Mouse (Mus musculus): ENCODE data around the gene P4ha2.

P4ha2 gene

DNA sequence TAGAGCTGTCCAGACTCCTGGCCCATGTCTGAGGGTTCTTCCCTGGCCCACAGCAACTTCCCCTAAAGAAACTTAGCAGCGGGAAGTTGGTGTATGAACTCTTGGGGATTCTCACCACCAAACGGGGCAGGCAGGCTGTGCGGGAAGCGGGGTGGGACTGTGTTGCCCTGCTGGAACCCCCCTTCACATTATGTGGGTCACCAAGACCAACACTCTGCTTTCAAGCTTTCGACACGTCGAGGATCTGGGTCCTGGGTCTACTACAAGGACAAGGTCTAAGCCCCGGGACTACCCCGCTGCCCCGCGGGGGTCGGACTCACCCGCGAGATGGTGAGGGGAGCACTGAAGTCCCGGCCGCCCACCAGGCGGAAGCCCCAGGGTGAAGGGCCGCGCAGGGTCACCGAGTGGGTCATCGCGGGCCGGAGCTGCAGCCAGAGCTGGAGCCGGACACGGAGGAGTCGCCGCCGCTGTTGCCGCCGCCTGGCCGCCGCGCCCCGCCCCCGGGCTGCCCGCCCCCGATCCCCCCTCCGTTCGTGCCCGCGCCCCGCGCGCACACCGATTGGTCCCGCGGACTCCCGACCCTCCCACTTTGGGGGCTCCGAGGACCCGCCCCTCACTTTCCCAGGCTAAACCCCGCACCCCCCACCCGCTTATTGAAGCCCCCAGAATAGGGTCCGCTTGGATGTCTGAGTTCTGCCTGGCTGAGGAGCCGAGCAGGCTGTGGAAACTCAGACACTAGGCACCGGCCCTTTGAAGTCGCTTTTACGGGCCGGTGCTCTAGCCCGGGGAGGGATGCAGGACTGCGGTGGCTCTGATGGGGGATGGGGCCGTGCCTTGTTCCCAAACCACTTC lies 31.1 kb upstream of the P4ha2 start, which contains the start of gene Pdlim4:
Gene Pdlim4 (minus strand): TSS at position 495 of the 852 bp plus-strand sequence.
- no peak for DNase-seq (ENCODE audit: low spot score in 2 of 2)

DNA sequence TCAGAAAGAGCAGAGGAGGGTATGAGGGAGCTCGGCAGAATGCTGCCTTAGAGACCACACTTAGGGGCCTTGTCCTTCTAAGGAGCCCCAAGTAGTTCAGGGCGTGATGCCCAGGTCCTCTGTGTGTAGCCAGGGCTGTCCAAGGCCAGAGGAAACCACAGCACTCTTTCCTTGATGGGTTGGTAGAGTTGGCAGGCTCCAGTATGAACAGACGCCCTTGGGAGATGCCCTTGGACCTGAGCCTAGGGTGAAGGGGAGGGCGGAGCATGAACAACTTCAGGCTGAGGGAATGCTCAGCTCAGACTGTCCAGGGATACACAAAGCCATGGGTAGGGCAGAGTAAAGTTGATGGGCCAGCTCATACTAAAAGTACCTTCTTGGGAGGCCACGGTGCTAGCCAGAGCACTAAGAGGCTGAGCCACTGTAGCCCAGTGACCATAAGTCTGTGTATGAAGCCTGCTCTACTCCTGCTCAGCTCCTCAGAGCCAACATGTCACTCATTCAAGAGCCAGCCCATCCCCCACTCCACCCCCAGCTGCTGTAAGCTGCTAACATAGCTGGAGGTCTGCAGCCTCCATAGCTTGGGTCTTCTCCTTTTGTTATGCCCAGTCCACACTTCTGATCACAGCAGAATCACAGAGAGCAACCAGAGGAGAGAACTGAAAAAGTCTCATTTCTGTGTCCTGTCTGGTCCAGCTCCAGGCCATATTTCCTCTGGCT lies 28.0 kb upstream of the P4ha2 start:
- peak in 1 of 2 experiments; percentile 66 for DNase-seq (ENCODE audit: low spot score in 2 of 2)

DNA sequence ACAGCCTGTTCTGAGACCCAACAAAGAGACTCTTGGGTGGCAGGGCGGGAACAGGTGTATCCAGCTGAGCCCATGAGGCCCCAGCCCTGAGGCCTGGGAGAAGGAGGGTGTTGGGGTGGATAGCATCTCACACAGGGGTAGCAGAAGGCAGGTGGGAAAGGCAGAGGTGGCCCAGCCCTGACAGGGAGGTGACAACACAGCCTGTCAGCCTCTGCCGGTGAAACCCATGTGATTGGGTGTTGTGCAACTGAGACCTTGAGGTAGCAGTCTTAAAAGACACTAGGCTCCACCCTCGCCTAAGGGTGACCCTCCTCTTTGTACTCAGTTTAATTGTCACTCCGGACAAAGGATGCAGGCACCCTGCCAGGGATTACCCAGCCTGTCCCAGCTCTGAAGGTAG lies 26.6 kb upstream of the P4ha2 start:
- DNase-seq (ENCODE audit: low spot score in 2 of 2) = no peak

DNA sequence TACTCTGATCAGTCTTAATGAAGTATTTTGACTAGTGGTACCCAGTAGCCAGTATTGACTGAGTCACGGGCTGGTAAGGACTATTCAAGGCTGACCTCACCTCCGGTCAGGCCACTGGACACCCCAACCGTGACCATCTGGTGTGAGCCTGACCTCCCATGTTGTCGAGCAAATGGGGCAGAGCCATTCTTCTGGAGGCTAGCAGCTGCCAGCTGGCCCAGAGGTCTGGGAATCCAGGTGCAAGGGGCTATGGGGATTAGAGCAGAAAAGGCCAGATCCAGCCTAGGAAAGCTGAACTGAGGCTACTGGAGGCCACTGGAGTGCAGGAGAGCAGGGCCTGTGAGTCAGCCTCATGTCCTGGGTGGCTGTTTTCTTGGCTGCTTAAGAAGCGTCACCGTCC lies 24.5 kb upstream of the P4ha2 start:
- no peak for DNase-seq (ENCODE audit: low spot score in 2 of 2)

DNA sequence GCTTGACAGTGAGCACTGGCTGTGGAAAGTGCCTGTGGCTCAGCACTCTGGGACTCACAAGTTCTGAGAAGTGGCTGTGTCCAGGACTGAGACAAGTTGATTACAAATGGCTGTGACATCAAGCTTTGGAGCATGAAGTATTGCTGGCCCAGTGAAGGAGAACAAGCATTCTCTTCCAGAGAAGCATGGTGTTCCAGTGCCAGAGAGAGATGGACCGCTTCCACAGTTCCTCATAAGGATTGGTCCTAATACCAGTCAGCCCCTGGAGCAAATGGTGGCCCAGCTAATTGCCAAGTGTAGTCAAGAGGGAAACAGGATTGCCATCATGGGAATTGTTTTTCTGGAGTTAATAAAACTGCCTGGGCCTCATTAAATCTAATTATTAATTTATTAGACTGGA lies 23.8 kb upstream of the P4ha2 start:
- no peak for DNase-seq (ENCODE audit: low spot score in 2 of 2)

DNA sequence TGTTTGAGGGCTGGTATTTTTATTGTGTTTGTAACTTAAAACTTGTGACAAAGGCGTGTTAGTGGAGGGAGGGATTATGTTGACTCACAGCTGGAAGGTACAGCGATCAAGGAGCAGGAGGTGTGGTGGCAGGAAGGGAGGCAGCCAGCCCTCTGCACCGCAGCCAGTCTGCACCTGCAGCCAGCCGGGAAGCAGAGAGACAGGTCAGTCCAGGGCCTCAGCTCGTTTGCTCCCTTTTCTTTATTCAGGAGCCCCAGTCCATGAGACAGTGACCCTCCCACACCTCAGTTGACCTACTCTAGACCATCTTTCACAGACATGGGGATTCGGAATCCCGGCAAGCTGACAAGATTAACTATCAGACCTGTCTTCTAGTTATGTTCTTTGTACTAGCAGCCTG lies 19.5 kb upstream of the P4ha2 start:
- DNase-seq (ENCODE audit: low spot score in 2 of 2) = no peak

DNA sequence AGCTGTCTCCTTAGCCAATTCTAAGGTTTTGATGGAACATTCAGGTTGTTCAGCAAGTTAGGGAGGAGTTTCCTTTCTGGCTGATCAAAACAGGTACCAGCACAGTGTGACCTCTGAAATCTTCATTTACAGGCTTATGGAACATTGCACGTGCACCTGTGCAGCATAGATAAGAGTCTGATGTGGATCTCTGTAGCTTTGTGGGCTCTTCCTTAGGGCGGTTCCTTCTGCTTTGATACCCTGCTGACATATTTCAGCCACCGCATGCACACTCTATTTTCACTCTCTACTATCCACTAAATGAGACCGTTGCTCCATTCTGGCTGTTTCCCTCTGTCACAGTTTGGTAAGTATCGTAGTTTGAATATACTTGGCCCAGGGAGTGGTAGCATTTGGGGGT lies 17.2 kb upstream of the P4ha2 start:
- no peak for DNase-seq (ENCODE audit: low spot score in 2 of 2)

DNA sequence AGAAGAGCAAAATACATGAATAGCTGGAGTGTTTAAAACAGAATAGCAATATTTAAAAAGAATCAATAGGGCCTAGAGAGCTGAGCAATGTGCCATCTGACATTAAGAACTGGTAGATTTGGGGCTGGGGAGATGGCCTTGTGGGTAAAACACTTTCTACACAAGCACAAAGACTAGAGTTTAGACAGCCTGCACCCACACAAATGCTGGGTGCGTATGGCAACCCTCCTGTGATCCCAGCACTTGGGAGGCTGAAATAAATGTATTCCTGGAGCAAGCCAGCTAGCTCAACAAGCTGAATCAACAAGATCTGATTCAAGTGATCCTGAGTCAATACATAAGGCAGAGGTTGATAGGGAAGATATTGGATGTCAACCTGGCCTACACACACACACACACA lies 14.9 kb upstream of the P4ha2 start:
- DNase-seq (ENCODE audit: low spot score in 2 of 2) = no peak

DNA sequence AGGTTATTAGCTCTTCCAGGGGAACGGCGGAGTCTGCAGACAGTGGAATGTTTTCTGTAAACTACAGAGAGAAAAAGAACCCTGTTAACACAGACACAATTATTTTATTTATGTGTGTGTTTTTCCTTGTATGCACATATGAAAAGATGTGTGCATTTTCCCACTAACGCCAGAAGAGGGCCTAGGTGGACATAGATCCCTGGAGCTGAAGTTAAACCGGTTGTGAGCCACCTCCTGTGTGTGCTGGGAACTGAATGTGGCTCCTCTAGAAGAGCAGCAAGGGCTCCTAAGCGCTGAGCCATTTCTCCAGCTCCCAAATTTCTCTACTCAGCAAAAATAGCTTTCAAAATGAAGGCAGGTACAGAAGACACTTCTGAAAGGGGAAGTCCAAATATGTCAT lies 14.1 kb upstream of the P4ha2 start:
- DNase-seq (ENCODE audit: low spot score in 2 of 2) = no peak

DNA sequence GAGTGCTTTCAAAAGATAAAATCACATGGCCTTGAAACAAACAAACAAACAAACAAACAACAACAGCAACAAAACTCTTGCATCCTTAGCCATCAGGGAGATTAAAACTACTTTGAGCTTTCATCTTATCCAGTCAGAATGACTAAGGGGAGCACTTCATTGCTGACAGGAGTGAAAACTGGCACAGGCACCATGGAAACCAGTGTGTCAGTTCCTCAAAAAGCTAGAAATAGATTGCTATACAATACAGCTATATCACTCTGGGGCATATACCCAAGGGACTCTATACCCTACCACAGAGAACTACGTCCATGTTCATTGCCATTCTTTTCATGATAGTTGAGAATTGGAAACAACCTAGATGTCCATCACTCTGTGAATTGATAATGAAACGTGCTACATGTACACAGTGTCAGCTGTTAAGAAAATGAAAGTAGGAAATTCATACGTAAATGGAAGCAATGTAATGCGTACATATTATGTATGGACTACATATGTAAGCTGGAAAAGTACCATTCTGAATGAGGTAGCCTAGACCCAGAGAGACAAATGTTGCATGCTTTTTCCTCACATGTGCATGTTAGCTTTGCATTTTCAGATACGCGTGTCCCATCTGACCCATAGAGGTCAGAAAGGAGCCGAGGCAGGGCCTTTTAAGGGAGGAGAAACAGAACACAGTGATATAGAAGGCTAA lies 11.5 kb upstream of the P4ha2 start:
- no peak for DNase-seq (ENCODE audit: low spot score in 2 of 2)

DNA sequence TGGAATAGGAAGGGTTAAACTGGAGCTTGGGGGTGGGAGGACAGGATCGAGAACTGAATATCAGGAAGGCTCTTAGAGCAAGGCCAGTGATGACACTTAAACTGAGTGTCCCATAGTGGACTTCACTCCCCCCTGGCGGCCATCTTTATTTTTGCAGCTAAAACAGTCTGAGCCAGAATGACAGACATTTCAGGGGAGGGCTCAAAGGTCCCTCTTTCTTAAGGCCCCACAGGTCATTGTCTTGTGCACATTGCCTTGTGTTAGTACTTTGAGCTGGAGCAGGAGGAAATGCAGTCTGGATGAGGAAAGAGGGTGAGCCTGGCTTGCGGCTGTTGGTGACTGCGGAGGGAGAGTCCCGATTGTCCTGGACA lies 11.0 kb upstream of the P4ha2 start:
- DNase-seq (ENCODE audit: low spot score in 2 of 2) = peak; percentile 73 to 78

DNA sequence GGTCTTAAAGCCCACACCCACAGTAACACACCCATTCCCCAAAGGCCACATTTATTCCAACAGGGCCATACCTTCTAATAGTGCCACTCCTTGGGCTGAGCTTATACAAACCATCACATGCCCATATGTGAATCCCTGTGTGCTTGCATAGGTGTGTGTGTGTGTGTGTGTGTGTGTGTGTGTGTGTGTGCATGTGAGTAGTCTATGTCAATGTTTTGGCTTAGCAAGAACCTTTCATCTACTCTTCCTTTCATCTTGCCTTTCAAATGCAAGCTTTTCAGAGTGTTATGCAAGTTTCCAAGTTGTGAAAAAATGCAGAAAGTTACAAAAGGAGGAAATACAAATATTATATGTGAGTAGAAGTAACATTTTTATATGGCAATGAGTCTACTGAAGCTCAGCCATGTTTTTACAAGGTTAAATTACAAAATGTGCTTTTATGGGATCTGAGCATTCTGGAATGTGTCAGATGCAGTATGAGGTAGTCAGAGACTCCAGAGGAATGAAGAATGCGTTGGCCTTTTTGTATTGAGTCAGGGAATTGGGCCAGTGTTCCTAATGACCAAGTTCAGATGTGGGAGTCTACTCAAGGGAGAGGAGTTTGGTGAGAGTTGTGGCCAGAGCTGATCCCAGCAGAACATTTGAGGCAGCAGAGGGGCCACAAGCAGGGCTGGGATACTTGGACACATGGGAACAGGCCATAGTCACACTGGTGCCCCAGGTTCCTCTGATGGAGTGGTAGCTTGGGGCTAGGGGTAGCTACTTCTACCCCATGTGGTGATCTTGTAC lies 9.6 kb upstream of the P4ha2 start:
- DNase-seq (ENCODE audit: low spot score in 2 of 2) = no peak

DNA sequence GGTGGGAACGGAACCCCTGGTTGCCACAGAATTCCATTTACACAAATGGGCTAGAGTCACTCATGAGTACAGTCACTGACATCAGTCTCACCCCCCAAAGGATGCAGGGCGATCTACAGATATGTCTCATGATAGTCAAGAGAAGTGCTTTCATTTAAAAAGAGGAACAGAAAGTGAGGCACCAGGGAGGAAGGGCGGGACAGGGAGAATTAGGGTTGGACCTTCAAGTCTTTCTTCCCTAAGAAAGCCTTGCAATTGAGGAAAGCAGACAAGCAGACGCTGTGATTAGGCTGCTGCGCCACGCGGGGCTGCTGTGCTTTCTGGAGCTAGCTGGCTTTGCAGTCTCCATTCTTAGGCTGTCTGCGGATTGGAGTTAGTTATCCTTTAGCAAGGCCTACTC lies 8.2 kb upstream of the P4ha2 start:
- no peak for DNase-seq (ENCODE audit: low spot score in 2 of 2)

DNA sequence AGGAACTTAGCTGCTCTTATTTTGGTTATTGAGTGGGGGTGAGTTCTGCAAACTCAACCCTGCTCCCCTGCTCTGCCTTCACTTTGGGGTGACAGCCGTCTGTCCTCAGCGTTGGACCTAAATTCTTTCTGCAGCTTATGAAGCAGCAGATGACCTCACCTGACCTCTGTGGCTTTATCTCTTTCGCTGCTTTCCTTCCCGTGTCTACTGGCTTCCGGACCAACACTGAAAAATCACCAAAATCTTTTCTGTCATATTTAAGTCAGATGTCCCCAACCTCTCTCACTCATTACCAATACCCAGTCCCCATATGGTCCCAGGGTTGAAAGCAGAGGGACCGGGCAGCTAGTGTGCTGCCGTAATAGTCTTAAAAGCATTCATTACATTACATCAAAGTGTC lies 7.7 kb upstream of the P4ha2 start:
- DNase-seq (ENCODE audit: low spot score in 2 of 2) = no peak

DNA sequence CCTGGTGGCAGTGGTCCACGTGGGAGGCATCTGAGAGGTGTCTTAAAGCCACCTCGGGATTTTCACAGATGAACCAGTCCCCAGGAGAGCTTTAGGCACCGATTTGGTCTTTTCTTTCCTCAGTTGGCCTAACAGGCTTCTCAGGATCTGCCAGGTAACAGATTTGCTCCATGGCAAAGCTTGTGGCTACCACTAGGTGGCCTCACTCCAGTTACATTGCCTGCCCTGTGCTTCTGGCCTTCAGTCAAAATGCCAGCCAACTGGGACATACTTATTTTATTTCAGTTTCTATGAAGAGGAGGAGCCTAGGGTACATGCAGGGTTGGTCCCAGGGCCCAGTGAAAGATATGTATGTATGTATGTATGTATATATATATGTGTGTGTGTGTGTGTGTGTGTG lies 6.9 kb upstream of the P4ha2 start:
- DNase-seq (ENCODE audit: low spot score in 2 of 2) = no peak

DNA sequence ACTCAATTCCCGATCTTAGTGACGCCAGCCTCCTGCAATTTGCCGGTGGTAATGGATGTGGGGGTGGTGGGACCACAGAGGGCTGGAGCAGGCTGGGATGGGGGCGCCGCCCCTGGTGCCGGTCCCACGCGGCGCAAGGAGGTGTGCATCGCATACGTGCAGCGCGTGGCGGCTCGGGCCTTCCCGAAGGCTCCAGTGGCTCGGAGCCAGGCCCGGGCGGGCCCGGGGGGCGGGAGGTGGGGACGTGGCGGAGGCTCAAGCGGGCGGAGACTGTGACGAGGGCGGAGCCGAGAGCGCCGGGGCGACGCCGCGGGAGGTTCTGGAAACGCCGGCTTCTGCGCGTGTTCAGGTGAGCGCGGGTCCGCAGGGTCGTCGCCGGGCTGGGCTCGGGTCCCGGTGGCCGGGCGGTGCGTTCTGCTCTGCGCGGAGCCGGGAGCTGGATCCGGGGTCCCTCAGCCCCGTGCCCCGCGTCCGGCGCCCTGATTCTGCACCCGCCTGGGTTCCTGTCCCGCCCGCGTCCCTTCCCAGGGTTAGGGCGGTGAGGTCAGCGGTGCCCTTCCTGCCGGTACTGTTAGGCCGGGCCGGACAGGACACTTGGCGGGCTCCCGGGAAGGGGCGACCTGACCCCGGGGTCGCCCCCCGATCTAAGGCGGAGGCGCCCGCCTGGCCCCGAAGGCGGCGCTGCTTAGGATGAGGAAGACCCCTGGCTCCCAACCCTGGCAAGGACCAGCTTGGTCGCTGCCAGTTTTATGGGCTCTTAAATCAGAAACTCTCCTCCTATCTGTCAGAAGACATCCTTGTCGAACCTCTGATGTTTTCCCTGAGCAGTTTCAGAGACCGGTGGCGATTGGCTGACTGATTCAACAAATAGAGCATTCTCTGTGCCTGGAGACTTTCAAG lies 1.0 kb downstream of the P4ha2 start:
- peak; percentile 52 to 73 for DNase-seq (ENCODE audit: low spot score in 2 of 2)

DNA sequence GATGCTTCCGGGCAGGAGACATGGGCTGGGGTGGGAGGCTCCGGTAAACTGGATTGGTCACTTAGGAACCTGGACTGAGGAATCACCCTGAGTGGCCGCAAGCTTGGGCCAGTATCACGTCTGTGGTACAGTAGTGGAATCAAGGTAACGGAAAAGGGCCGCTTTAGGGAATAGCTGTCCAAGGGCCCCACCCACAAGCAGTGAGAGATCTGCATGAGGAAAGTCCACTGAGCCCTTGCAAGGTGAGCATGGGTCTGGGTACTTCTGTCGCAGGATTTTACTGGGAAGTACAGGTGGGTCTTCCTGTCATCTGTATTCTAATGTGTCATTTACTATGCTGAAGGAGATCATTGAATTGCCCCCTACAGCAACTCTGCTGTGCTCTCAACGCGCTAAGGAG lies 1.8 kb downstream of the P4ha2 start:
- no peak for DNase-seq (ENCODE audit: low spot score in 2 of 2)

DNA sequence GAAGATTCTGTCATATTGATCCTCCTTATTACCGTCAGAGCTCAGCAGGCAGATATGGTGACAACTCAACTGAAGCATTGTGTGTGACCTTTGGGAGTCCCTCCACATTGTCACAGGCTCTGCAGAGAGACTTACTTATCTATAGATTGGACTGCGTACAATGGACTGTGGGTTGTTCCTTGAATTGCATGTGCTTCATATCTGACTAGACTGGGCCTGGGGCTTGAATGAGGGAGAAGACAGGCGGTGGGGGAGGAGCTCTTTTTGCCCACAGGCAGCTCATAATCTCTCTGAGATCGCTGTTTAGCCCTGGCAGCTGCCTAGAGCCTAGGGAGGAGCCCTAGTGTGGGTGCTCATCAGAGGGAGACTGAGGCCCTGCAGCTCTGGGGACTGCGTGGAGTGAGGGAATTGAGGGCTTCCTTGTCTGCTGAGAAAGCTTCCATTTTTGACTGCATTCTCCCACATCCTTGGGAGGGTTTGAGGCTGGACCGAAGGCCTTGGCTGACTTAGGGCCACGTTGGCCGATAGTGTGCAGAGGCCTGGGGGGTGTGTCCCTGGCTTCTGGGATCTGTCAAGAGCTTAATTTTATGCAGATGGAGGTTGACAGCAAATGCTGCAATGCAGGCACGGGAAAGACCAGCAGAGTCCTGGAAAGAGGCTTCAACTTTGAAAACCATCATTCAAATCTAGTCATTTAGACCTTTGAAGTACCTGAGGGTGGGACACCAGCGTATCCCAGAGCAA lies 3.0 kb downstream of the P4ha2 start:
- no peak for DNase-seq (ENCODE audit: low spot score in 2 of 2)

DNA sequence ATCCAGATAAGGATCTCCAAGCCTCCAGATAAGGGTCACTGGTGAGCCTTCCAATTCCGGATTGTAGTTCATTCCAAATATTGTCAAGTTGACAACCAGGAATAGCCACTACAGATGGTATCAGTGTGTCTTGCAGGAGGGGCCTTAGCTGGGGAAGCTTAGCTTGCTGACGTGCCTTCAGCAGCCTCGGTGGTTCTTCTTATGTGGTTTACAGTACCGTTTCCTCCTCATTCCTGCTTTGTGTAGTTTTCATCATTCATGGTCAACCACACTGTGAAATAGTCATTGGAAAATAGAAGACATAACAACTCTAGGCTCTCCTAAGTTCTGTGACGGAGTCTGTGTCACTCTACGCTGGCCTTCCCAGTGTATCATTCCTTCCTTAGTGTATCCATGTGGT lies 5.1 kb downstream of the P4ha2 start:
- no peak for DNase-seq (ENCODE audit: low spot score in 2 of 2)

DNA sequence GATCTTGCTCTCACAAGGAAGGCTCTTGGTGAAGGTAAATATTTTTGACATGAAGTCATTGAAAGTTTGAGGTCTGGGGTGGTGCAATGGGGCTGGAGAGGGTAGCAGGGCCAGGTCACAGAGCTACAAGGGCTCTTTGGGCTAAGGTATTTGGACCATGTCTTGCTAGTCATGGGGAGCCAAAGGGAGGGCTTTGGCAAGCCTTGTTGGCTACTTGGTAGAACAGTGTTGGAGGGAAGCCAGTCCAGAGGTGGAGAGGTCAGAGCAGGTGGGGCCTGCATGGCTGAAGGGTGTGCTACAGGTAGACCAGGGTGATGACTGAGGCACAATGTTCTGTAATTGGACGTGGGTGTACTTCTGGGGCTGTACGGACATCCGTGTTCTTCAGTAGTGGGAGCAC lies 6.8 kb downstream of the P4ha2 start:
- no peak for DNase-seq (ENCODE audit: low spot score in 2 of 2)
